Mouse (Mus musculus) liver, postnatal 0 days (tissue): ENCODE data around the gene Zfp760. TPM values are rescaled to one million over a fixed set of nuclear protein-coding genes. Genes with fewer than 3 reads are reported as not detected.
A peak's percentile ranks its signal among the peaks of the same experiment; 100 is the strongest.
"Not testable (repeated sequence)": the region's sequence is repeated elsewhere in the genome, so short reads cannot be mapped to it uniquely, and the experiment has no call there.

ENCODE experiments used
- ATAC-seq: fragments of 200-750 bp; cut with Nextera tagmentation; 2 replicates; pipeline ENCODE4 v1.8.0; 2017; ENCODE audit warnings: mild to moderate bottlenecking, moderate library complexity
- DNase-seq: peaks from one replicate; pipeline ENCODE4 v3.0.0-alpha.2; 2016
- H3K27ac ChIP-seq: fragments of 300-500 bp; sonication (generic); 2 replicates; pipeline ENCODE4 v1.5.1; 2014; ENCODE audit warnings: antibody characterized with exemption, moderate library complexity, mild to moderate bottlenecking, low read depth
- H3K27me3 ChIP-seq: fragments of 300-500 bp; sonication (generic); 2 replicates; pipeline ENCODE4 v1.6.1; 2014; ENCODE audit warnings: low read length, control low read depth, mixed read lengths; ENCODE audit not compliant: insufficient read depth
- H3K36me3 ChIP-seq: fragments of 300-500 bp; sonication (generic); replicated peaks from 2 replicates; pipeline ENCODE4 v1.6.1; 2014; ENCODE audit warnings: mild to moderate bottlenecking, control low read depth, low read length, moderate library complexity, mixed read lengths; ENCODE audit not compliant: insufficient read depth
- H3K4me1 ChIP-seq: fragments of 300-500 bp; sonication (generic); 2 replicates; pipeline ENCODE4 v1.6.1; 2014; ENCODE audit warnings: antibody characterized with exemption, mild to moderate bottlenecking, control low read depth; ENCODE audit not compliant: insufficient read depth
- H3K4me2 ChIP-seq: fragments of 300-500 bp; sonication (generic); 2 replicates; pipeline ENCODE4 v1.6.1; 2014; ENCODE audit warnings: low read depth, mild to moderate bottlenecking, low read length, moderate library complexity, mixed read lengths
- H3K4me3 ChIP-seq: fragments of 300-500 bp; sonication (generic); 2 replicates; pipeline ENCODE4 v1.5.1; 2014; ENCODE audit warnings: low read depth, low read length
- H3K9ac ChIP-seq: fragments of 300-500 bp; sonication (generic); replicated peaks from 2 replicates; pipeline ENCODE4 v1.6.1; 2014; ENCODE audit warnings: mild to moderate bottlenecking, moderate library complexity
- H3K9me3 ChIP-seq: fragments of 300-500 bp; sonication (generic); 2 replicates; pipeline ENCODE4 v1.6.1; 2016; ENCODE audit warnings: mild to moderate bottlenecking, control low read depth, low read length, mixed read lengths
- CTCF ChIP-seq: sonication (generic); IDR thresholded peaks from 2 replicates; pipeline ENCODE4 v1.5.1; 2016; ENCODE audit warnings: antibody characterized with exemption, low read depth
- EP300 ChIP-seq: IDR thresholded peaks from 2 replicates; pipeline ENCODE4 v1.6.1; 2016; ENCODE audit warnings: antibody characterized with exemption, low read depth, mild to moderate bottlenecking
- whole genome bisulfite sequencing: fragments of 180-500 bp; shearing (Covaris S2); extraction: QIAGEN DNeasy Blood & Tissue Kit; methylation state at CpG from one replicate; pipeline ENCODE4 v1.1.7; 2014; ENCODE audit not compliant: insufficient replicate concordance; 5-methylcytosine and 5-hydroxymethylcytosine counted together
- polyA plus RNA-seq: library from polyadenylated mRNA; unstranded; fragments of >200 nt; fragmentation: Nextera tagmentation; extraction: Ambion mirVana; gene quantifications from 2 replicates; pipeline ENCODE4 v1.2.1, GENCODE M21; 2015

The Zfp760 gene
- polyA plus RNA-seq, 1 experiment from 2014 or later, result 1.9 TPM

- Histone ChIP-seq H3K27me3 (no peaks in the 10 kb centered on the region), H3K27ac (no peak overlapping the region), H3K4me1 (0 out of 2 replicates have a peak, but pooled peaks cover 2% of the 10 kb centered on the region), H3K9me3 (no peaks in the 10 kb centered on the region), H3K4me3 (no peak overlapping the region), H3K9ac (no peak overlapping the region), H3K36me3 (peaks cover 6% of the 10 kb centered on the region), H3K4me2 (no peak overlapping the region)
- ATAC-seq, result no peak
- DNase-seq, result no peak
- TF ChIP-seq EP300 (no peak), CTCF (no peak)
These were observed 11.5 kb upstream of the Zfp760 start for GRCm38 (mm10) chr17:21696073-21696472.

DNA sequence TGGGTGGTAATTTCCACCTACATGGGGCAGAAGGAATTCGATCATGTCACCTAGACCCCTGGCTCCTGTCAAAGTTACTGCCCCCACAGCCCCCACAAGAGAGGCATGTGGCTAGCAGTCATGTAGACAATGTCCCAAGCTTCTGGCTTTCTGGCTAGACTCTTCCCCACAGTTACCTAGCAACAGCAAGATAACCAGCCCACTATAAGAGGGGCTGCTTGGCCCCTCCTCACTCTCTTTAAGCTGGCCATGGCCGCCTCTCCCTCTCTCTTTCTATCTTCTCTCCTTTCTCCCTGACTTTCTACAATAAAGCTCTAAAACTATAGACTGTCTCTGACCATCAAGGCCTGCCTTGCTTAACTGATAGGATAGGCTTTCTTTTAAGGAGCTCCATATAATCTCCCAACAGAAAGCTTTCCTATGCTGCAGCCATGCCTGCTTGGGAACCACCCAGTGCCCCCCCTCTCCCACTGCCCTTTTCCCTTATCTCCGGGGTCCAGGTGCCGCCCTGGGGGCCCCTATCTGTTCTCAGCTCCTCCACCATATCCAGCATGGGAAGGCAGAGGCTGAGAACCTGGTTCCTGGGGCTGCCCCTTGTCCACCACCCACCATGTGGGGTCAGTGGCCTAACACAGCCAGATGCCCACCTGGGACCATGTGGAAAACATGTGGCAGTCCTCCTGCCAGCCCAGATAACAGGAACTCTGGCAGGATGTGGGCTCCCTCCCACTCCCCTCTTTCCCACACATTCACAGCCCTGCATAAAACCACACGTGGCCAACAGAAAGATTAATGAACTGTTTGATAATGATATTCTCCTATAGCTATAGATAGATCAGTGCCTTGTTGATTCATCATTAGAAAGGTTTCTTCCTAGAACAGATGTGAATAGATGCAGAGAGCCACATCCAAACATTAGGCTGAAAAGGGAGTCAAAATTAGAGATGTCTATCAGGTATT, 5.0 kb upstream of the Zfp760 start:
- no peaks in the 10 kb centered on the region for H3K36me3 ChIP-seq
- no peaks in the 10 kb centered on the region for H3K27me3 ChIP-seq
- H3K4me2 ChIP-seq, result peak overlapping the region; percentile 47
- ATAC-seq, result peak; percentile 86
- H3K27ac ChIP-seq, result peak overlapping the region; percentile 58
- H3K4me3 ChIP-seq, result no peak overlapping the region
- TF ChIP-seq CTCF (no peak), EP300 (peak; percentile 94)
- peaks cover 11% of the 10 kb centered on the region for H3K4me1 ChIP-seq
- no peaks in the 10 kb centered on the region for H3K9me3 ChIP-seq
- DNase-seq, result peak; percentile 76
- 28% methylated on average over 5 of the region's 5 CpGs for WGBS
- H3K9ac ChIP-seq, result peak overlapping the region; percentile 24; the same call in 1 of the 2 replicates

GRCm38 (mm10) chr17:21703414-21703813, 4.1 kb upstream of the Zfp760 start:
- Histone ChIP-seq H3K36me3 (no peaks in the 10 kb centered on the region), H3K9me3 (no peaks in the 10 kb centered on the region), H3K9ac (no peak overlapping the region), H3K4me2 (no peak overlapping the region), H3K4me1 (peaks cover 13% of the 10 kb centered on the region), H3K27ac (no peak overlapping the region), H3K27me3 (no peaks in the 10 kb centered on the region), H3K4me3 (no peak overlapping the region)
- WGBS, result 24% methylated on average over 1 of the region's 1 CpGs
- TF ChIP-seq EP300 (no peak), CTCF (no peak)
- no peak for ATAC-seq
- DNase-seq, result no peak

DNA sequence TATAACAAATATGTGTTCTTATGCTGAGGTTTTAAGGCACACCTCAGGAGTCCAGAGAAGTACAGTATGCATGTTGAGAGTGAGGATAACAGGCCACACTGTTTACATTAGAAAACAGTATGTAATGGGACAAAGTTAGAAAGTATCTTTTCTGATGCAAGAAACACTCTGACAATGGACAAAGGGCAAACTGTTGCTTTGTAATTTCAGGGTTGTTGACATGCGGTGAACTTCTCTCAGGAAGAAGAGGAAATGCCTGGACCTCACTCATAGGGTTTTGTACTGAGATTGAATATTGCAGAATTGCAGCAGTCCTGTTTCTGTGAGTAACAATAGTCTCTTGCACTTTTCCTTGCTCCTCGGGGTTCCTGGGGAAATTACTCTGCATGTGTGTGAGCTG, 860 bp downstream of the Zfp760 start:
- Histone ChIP-seq H3K9me3 (no peaks in the 10 kb centered on the region), H3K27ac (0 out of 2 replicates have a peak overlapping the region, but pooled peaks have one; percentile 1)
- 0 out of 2 replicates have a peak, but pooled peaks have one; percentile 14 for ATAC-seq

GRCm38 (mm10) chr17:21730495-21730894, 23.0 kb downstream of the Zfp760 start, which contains the start of gene Zfp229:
TSS of gene Zfp229 (plus strand) at chr17:21730795.
- not testable (repeated sequence) for H3K36me3 ChIP-seq, ATAC-seq, H3K27me3 ChIP-seq, H3K27ac ChIP-seq, H3K4me3 ChIP-seq, H3K4me2 ChIP-seq, DNase-seq, H3K4me1 ChIP-seq, H3K9ac ChIP-seq, H3K9me3 ChIP-seq
- 94% methylated on average over 6 of the region's 22 CpGs for WGBS

More for the DNA sequence above, 860 bp downstream of the Zfp760 start:
- DNase-seq, result no peak
- Histone ChIP-seq H3K36me3 (peaks cover 11% of the 10 kb centered on the region), H3K9ac (peak overlapping the region; percentile 42), H3K27me3 (no peaks in the 10 kb centered on the region), H3K4me1 (peaks cover 7% of the 10 kb centered on the region), H3K4me3 (peak overlapping the region; percentile 61), H3K4me2 (peak overlapping the region; percentile 72)
- WGBS, result 28% methylated on average over 2 of the region's 2 CpGs
- TF ChIP-seq EP300, result no peak
- no peak for TF ChIP-seq CTCF

- Histone ChIP-seq H3K4me2 (peak overlapping the region; percentile 81), H3K27ac (peak overlapping the region; percentile 89), H3K27me3 (no peaks in the 10 kb centered on the region), H3K4me3 (peak overlapping the region; percentile 86), H3K4me1 (peaks cover 7% of the 10 kb centered on the region), H3K9me3 (no peaks in the 10 kb centered on the region), H3K9ac (peak overlapping the region; percentile 84), H3K36me3 (no peaks in the 10 kb centered on the region; the same call in 1 of the 2 replicates)
- WGBS, result 77% methylated on average over 4 of the region's 4 CpGs
- no peak for ATAC-seq
- TF ChIP-seq EP300, result no peak
- no peak for TF ChIP-seq CTCF
- DNase-seq, result no peak
These were observed 25.5 kb downstream of the Zfp760 start for GRCm38 (mm10) chr17:21733049-21733448.
